Mouse (Mus musculus) midbrain, embryonic 15.5 days (tissue): ENCODE data around the gene Nfkbie. TPM values are rescaled to one million over a fixed set of nuclear protein-coding genes. Genes with fewer than 3 reads are reported as not detected.

Experiments used
- ATAC-seq: fragments of 200-750 bp; cut with Nextera tagmentation; replicated peaks from 2 replicates; pipeline ENCODE4 v1.8.0; 2017; ENCODE audit warnings: moderate TSS enrichment
- H3K27ac ChIP-seq: fragments of 300-500 bp; sonication (generic); 2 replicates; pipeline ENCODE4 v1.5.1; 2015; ENCODE audit warnings: mild to moderate bottlenecking, inconsistent platforms
- H3K27me3 ChIP-seq: fragments of 300-500 bp; sonication (generic); replicated peaks from 2 replicates; pipeline ENCODE4 v1.6.1; 2015; ENCODE audit warnings: inconsistent platforms
- H3K36me3 ChIP-seq: fragments of 300-500 bp; sonication (generic); replicated peaks from 2 replicates; pipeline ENCODE4 v1.6.1; 2015; ENCODE audit warnings: inconsistent platforms
- H3K4me1 ChIP-seq: fragments of 300-500 bp; sonication (generic); 2 replicates; pipeline ENCODE4 v1.6.1; 2015; ENCODE audit warnings: inconsistent platforms
- H3K4me2 ChIP-seq: fragments of 300-500 bp; sonication (generic); 2 replicates; pipeline ENCODE4 v1.6.1; 2015; ENCODE audit warnings: inconsistent platforms, mild to moderate bottlenecking, moderate library complexity
- H3K4me3 ChIP-seq: fragments of 300-500 bp; sonication (generic); 2 replicates; pipeline ENCODE4 v1.5.1; 2015; ENCODE audit warnings: mild to moderate bottlenecking, inconsistent platforms
- H3K9ac ChIP-seq: fragments of 300-500 bp; sonication (generic); 2 replicates; pipeline ENCODE4 v1.6.1; 2015; ENCODE audit warnings: mild to moderate bottlenecking, inconsistent platforms
- H3K9me3 ChIP-seq: fragments of 300-500 bp; sonication (generic); 2 replicates; pipeline ENCODE4 v1.6.1; 2016; ENCODE audit warnings: inconsistent platforms
- WGBS: fragments of 180-500 bp; shearing (Covaris S2); methylation state at CpG from one replicate; pipeline ENCODE4 v1.1.7; 2015; ENCODE audit warnings: mixed read lengths; 5-methylcytosine and 5-hydroxymethylcytosine counted together
- polyA plus RNA-seq: library from polyadenylated mRNA; unstranded; fragments of >200 nt; fragmentation: Nextera tagmentation; extraction: Ambion mirVana; gene quantifications from 2 replicates; pipeline ENCODE4 v1.2.1, GENCODE M21; 2015

The Nfkbie gene
- polyA plus RNA-seq, 1 experiment from 2014 or later = 3.5 TPM

DNA sequence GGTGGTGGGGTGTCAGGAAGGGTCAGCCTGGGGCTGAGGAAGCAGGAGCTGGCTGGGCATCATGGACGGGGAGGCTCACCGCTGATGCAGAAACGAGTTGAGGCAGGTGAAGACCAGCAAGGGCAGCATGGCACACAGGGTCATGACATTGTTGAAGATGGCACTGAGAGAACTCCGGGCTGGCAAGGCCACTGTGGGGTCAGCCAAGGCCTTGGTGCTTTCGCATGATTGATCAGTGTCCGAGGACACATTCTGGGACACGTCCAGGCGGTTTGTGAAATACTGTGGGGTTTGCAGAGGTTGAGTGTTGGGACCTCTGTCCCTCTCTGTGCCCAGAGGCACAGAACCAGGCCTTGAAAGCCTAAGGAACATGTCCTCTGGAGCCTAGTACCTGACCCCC is 34.3 kb downstream of the Nfkbie start:
- no peak overlapping the region for H3K4me3 ChIP-seq
- H3K27me3 ChIP-seq = peaks cover 12% of the 10 kb centered on the region
- no peak overlapping the region for H3K27ac ChIP-seq
- WGBS = 95% methylated on average over 8 of the region's 8 CpGs
- peaks cover 39% of the 10 kb centered on the region for H3K4me1 ChIP-seq
- no peak for ATAC-seq
- no peak overlapping the region for H3K9ac ChIP-seq
- H3K9me3 ChIP-seq = no peaks in the 10 kb centered on the region
- H3K36me3 ChIP-seq = no peaks in the 10 kb centered on the region
- no peak overlapping the region for H3K4me2 ChIP-seq

DNA sequence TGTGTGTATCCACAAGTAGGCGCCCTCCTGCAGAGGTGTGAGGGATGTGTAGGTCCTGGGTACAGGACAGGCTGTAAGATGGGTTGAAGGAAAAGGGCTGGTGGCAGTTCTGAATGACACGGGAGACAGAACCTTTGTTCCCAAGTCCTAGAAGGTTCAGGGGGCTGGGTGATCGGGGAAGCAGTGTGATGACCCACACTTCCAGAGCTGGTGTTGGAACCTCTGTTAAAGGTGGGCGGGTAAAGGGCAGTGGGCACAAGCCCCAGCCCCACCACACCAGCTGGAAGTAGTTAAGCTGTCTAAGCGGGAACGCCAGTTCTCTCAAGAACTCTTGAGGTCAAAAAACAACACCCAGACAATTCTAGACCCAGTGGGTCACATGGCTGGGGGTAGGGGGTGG is 34.9 kb downstream of the Nfkbie start:
- Histone ChIP-seq H3K9ac (no peak overlapping the region), H3K4me3 (no peak overlapping the region), H3K27me3 (peaks cover 12% of the 10 kb centered on the region), H3K4me2 (no peak overlapping the region), H3K4me1 (peaks cover 39% of the 10 kb centered on the region), H3K9me3 (no peaks in the 10 kb centered on the region), H3K36me3 (no peaks in the 10 kb centered on the region), H3K27ac (no peak overlapping the region)
- ATAC-seq = no peak
- 88% methylated on average over 6 of the region's 6 CpGs for WGBS

DNA sequence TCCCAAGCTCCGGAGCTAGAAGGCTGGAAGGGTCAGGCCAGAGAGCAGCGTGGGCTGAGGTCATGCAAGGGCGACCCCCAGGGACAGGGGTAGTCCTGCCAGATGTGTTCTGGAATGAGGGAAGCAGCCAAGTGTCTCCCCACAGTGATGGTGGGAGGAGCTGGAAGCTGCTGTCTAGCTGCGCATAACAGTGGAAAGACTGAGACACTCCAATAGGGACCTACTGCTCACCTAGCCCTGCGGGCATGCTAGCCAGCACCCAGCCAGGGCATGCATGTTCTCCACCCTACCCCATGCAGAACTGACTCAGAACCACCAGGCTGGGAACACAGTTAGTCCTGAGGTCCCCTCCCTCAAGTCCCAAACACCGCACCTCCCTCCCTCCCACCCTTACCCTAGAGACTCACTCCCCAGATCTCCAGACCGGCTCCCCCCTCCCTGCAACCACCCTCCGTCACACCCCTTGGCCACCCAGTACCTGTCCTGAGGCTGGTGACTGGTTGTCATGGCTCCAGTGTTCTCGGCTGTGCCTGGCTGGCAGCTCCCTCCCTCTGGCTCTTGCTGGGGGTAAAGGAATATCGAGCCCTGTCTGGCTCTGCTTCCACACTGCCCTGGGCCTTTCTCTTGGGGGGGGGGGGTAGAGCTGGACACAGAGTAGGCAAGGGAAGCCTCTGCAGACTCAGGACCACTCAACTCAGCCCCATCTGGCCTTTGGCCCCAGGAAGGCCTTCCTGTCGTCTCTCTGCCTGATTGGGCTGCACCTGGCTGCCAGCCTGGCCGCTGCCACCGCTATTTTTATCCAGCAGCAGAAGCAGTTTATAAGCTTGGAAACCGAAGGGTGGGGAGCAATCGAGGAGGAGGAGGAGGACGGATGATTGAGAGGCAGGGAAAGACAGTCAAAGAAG is 36.5 kb downstream of the Nfkbie start:
- no peak overlapping the region for H3K4me3 ChIP-seq
- H3K9ac ChIP-seq = no peak overlapping the region
- 50% methylated on average over 16 of the region's 16 CpGs for WGBS
- H3K36me3 ChIP-seq = no peaks in the 10 kb centered on the region
- H3K9me3 ChIP-seq = no peaks in the 10 kb centered on the region
- no peak overlapping the region for H3K4me2 ChIP-seq
- ATAC-seq = no peak
- H3K4me1 ChIP-seq = peaks cover 44% of the 10 kb centered on the region
- peaks cover 12% of the 10 kb centered on the region for H3K27me3 ChIP-seq
- no peak overlapping the region for H3K27ac ChIP-seq

DNA sequence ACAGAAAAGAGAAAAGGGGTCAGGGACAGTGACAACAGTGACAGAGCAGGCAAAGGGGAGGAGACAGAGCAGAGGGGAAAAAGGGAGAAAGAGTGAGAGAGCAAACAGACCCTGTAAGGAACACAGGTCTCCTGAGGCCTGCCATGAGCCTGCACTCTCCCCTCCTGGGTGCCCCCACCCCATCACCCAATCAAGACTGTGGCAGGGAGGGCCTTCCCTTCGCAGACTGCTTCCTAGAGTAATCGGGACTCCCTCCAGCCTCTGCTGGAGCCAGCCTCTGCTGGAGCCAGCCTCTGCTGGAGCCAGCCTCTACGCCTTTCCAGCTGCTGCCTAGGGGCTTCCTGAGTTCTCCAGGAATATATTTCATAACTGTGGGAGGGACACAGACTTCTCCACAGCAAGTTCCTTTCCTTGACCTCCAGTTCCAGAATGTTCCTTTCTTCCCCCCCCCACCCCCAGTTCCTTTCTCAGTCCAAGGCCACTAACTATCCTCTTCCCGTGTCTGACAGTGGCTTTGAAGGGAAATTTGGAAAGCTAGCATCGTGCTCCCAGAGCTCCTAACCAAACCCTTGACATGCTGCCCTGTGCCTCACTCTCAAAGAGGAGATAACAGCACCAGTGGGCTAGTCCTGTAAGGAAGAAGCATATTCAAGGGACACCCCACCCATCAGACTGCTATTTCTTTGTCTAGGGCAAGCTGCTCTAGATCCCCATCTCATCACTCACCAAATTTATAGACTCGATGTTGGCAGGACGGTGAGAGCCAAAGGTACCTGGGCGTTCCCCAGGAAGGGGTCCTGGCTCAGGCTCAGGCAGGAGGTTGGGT is 37.3 kb downstream of the Nfkbie start:
- no peak for ATAC-seq
- H3K27ac ChIP-seq = no peak overlapping the region
- 51% methylated on average over 8 of the region's 8 CpGs for WGBS
- H3K27me3 ChIP-seq = peaks cover 12% of the 10 kb centered on the region
- no peaks in the 10 kb centered on the region for H3K9me3 ChIP-seq
- no peaks in the 10 kb centered on the region for H3K36me3 ChIP-seq
- H3K4me2 ChIP-seq = no peak overlapping the region
- no peak overlapping the region for H3K9ac ChIP-seq
- peaks cover 44% of the 10 kb centered on the region for H3K4me1 ChIP-seq
- no peak overlapping the region for H3K4me3 ChIP-seq

DNA sequence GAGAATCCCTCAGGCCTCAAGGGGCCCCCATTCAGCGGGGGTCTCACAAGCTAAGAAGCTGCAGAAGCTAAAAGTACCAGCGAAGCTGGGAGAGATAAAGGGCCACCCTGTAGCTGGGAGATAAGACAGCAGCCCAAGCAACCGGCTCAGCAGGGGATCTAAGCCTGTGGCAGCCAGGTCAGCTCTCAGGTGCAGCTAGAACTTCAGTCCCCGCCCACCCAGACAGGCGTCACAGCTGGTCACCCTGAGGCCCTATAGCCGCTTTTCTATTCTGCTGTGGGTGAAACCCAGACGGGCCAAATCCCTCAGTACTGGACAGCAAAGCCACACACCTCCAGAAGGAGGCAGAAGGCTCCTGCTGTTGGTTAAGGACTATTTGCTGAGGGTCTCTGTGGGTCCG is 38.0 kb downstream of the Nfkbie start:
- no peaks in the 10 kb centered on the region for H3K9me3 ChIP-seq
- peaks cover 44% of the 10 kb centered on the region for H3K4me1 ChIP-seq
- no peak for ATAC-seq
- WGBS = 25% methylated on average over 8 of the region's 8 CpGs
- peak overlapping the region; percentile 9; the same call in 1 of the 2 replicates for H3K4me2 ChIP-seq
- H3K9ac ChIP-seq = no peak overlapping the region
- H3K4me3 ChIP-seq = no peak overlapping the region
- H3K36me3 ChIP-seq = no peaks in the 10 kb centered on the region
- H3K27ac ChIP-seq = no peak overlapping the region
- H3K27me3 ChIP-seq = peaks cover 12% of the 10 kb centered on the region

DNA sequence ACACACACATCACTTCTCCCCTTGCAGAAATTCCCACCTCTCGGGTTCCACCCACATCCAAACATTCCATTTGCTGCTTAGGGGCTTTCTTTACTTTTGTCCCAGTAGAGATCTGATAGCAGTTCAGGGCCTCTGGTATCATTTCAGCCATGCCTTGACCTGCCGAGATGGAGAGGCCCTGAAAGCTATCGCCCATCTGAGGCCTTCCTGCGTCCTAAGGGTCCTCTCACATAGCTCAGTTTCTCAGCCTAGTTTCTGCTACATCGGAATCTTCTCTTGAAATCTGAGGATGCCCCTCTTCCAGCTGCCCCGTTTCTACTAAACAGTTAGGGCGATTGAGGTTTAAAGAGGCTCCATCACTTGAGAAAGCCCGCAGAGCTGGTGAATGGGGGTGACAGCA is 38.7 kb downstream of the Nfkbie start:
- Histone ChIP-seq H3K4me1 (peaks cover 45% of the 10 kb centered on the region), H3K27ac (no peak overlapping the region), H3K9ac (no peak overlapping the region; the same call in 1 of the 2 replicates), H3K4me2 (peak overlapping the region; percentile 86), H3K9me3 (no peaks in the 10 kb centered on the region), H3K27me3 (peaks cover 12% of the 10 kb centered on the region), H3K4me3 (peak overlapping the region; percentile 45), H3K36me3 (no peaks in the 10 kb centered on the region)
- ATAC-seq = no peak
- 51% methylated on average over 8 of the region's 8 CpGs for WGBS

DNA sequence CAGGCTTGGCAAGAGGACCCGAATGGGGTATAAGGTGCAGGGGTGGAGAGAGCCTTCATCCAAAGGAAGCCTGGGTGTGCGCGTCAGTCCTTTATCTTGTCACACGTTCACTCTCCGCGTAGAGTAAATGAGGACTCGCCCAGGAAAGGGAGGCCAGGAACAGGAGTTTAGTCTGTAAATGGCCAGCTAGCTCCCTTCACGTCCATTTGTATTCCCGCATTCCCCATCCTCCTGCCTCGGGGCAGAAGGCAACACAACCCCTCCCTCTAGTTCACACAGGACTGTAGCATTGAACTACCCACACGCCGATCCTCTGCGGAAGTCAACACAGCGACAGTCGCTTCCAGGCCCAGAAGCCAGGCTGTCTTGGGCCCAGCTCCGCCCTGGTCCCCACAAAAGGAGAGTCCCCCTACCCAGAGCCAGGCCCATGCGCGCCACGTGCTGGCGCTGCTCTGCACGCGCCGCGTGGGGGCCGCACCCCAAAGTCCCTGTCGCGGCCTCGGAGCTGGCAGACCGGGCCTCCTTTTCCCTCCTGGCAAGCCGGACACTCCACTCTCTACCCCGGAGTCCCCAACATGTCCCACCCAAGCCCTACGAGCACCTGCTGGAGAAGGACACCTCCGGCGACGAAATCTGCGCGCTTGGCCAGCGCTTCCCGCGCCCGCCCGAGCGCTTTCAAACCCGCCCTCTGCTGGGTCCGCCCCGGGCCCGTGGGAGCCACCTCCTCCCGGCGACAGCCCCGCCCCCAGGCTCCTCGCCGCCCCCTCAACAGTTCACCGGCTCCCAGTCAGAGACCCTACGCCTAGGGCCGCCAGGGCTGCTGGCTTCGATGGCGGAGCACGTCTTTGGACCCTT is 39.6 kb downstream of the Nfkbie start:
- H3K4me1 ChIP-seq = peaks cover 51% of the 10 kb centered on the region
- H3K9me3 ChIP-seq = no peaks in the 10 kb centered on the region
- peaks cover 19% of the 10 kb centered on the region for H3K27me3 ChIP-seq
- WGBS = 1% methylated on average over 57 of the region's 58 CpGs
- no peak overlapping the region for H3K27ac ChIP-seq
- peak overlapping the region; percentile 86 for H3K4me2 ChIP-seq
- no peaks in the 10 kb centered on the region for H3K36me3 ChIP-seq
- ATAC-seq = peak; percentile 65
- H3K9ac ChIP-seq = peak overlapping the region; percentile 40
- H3K4me3 ChIP-seq = peak overlapping the region; percentile 45

DNA sequence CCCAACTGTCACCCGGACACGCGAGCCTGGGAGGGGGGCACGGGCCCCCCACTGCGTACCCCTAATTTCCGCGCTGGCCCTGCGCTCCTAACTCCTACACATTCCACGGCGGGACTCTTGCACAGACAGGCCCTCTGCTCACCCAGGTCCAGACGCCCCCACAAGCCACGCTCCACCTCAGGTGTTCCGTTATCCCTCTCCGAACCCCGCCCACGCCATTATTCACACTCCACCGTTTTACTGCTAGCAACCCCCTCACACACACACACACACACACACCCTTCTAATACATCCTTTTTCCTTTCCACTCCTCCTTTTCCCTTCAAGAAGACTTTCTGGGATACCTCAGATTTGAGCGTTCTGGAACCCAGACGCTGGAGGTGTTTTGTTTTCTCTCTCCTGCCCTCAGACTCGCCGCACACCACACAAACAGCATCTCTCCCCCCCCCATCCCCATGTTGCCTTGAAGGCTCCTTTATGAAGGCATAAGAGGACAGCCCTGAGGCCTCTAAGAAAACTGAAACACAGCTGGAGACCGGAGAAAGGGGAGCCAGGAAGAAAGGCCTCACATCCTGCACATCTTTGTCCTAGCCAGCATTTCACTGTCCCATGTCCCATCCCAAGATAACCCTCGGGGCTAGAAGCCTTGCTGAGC is 40.4 kb downstream of the Nfkbie start:
- Histone ChIP-seq H3K36me3 (no peaks in the 10 kb centered on the region), H3K27ac (no peak overlapping the region), H3K27me3 (peaks cover 26% of the 10 kb centered on the region), H3K4me3 (peak overlapping the region; percentile 45), H3K4me2 (peak overlapping the region; percentile 86), H3K9ac (peak overlapping the region; percentile 40), H3K4me1 (peaks cover 51% of the 10 kb centered on the region), H3K9me3 (no peaks in the 10 kb centered on the region)
- 6% methylated on average over 23 of the region's 23 CpGs for WGBS
- peak; percentile 15; the same call in 1 of the 2 replicates for ATAC-seq

DNA sequence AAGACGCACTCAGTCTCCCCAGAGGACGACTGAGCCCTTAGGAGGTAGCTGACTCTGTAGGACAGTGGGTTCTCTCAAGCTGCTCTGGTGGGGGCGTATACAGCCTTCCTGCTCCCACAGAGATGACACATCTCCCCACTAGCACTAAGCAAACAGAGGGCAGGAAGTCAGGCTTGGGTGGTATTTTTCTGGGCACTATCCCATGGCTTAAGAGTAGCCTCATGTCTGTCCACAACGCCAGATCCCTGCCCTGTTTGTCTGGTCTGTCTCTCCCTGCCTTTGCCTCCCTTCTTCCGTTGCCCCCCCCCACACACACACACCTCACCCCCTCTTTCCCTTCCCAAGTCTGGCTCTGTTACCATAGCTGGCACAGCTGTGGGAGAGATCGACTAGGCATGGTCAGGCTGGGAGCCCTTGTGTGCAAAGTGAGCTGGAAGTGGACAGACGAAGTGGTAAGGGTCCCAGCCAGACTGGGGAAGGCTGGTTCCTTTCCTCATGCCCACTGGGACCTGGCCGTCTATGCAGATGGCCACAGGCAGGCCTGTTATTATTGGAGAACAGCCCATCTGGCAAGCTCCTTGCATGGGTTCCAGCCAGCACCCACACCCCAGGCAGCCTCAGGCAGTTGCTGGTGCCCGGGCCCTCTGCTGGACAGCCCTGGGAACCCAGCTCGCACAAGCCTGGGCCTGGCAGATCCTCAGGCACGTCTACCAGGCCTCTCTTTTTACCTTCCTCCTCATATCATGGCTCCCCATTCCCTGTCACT is 41.3 kb downstream of the Nfkbie start:
- Histone ChIP-seq H3K36me3 (no peaks in the 10 kb centered on the region), H3K27me3 (peaks cover 35% of the 10 kb centered on the region), H3K9me3 (no peaks in the 10 kb centered on the region), H3K9ac (no peak overlapping the region), H3K4me3 (no peak overlapping the region), H3K4me2 (no peak overlapping the region), H3K27ac (peak overlapping the region; percentile 1; the same call in 1 of the 2 replicates), H3K4me1 (peaks cover 48% of the 10 kb centered on the region)
- ATAC-seq = peak; percentile 43
- 26% methylated on average over 11 of the region's 11 CpGs for WGBS

DNA sequence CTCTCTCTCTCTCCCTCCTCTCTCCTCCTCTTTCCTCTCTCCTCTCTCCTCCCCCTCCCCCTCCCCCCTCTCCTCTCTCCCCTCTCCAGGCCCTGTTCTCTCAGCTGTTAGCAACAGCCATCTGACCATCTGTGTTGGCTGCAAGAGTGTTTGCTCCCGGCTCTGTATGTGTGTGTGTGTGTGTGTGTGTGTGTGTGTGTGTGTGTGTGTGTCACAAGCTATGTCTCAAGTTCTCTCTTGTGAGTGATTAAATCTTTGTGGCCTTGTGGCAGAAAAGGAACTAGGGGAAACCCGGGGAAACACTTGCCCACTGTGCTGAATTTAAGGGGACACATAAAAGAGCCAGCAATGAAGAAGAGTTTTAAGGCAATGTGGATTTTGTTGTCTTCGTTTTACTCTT is 42.3 kb downstream of the Nfkbie start:
- 46% methylated on average over 3 of the region's 3 CpGs for WGBS

DNA sequence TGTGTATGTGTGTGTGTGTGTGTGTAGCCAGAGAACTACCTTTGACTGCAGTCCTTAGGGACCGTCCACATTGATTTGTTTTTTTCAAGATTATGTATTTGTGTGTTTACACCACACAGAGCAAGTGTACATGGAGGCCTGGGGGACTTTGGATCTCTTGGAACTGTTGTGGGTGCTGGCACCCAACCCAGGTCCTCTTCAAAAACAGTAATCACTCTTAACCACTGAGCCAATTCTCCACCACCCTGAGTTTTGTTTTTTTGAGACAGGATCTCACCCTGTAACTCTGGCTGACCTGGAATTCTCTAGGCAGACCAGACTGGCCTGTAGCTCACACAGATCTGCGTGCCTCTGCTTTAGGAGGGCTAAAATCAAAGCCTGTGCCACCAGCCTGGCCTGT is 42.9 kb downstream of the Nfkbie start:
- no peak for ATAC-seq
- no peaks in the 10 kb centered on the region for H3K36me3 ChIP-seq
- no peak overlapping the region for H3K4me2 ChIP-seq
- no peak overlapping the region for H3K9ac ChIP-seq
- H3K27ac ChIP-seq = no peak overlapping the region
- peaks cover 36% of the 10 kb centered on the region for H3K27me3 ChIP-seq
- no peaks in the 10 kb centered on the region for H3K9me3 ChIP-seq
- 91% methylated on average over 2 of the region's 2 CpGs for WGBS
- peaks cover 34% of the 10 kb centered on the region for H3K4me1 ChIP-seq
- H3K4me3 ChIP-seq = no peak overlapping the region

More for the DNA sequence above, 42.3 kb downstream of the Nfkbie start:
- Histone ChIP-seq H3K9me3 (no peaks in the 10 kb centered on the region), H3K27me3 (peaks cover 39% of the 10 kb centered on the region), H3K36me3 (no peaks in the 10 kb centered on the region), H3K4me1 (peaks cover 39% of the 10 kb centered on the region), H3K4me2 (no peak overlapping the region), H3K9ac (no peak overlapping the region), H3K27ac (no peak overlapping the region), H3K4me3 (no peak overlapping the region)
- ATAC-seq = no peak
